In genomic region chr11:118368330-118368729, GRCm38 (mm10) we compare ENCODE assay signal across 9 mouse cellular contexts. TPM values are rescaled to one million over a fixed set of nuclear protein-coding genes. Genes with fewer than 3 reads are reported as not detected.
DNase-seq lines count a peak whose midpoint lies in the region; ATAC-seq and TF ChIP-seq lines count a peak whose summit lies in the region.
"Had no signal": no experiment of that assay in that cellular context is flagged by ENCODE, and none has a peak within 500 bp of the region (broad histone marks: within the 10 kb centered on the region; RNA-seq: fewer than 3 reads in every experiment).

No protein-coding gene starts in this region.

- TF ChIP-seq POLR2A in kidney, adult 2 months (IDR thresholded peaks at IDR 0.05; ENCODE audit: low read depth, low read length) = no peak

- no peaks in the 10 kb centered on the region for H3K27me3 ChIP-seq in kidney, adult 2 months (replicated peaks; ENCODE audit: control insufficient read depth, insufficient read depth, low read length)
- H3K27me3 ChIP-seq: limb, embryonic 15.5 days had no signal

- 63% methylated on average over 3 of the region's 3 CpGs for WGBS in kidney, adult 2 months

- no peaks in the 10 kb centered on the region for H3K4me1 ChIP-seq in kidney, adult 2 months (ENCODE audit: control insufficient read depth, insufficient read depth, low read length)

- no peak overlapping the region for H3K4me3 ChIP-seq in kidney, adult 2 months (ENCODE audit: insufficient read depth, low read depth, low read length)
- H3K4me3 ChIP-seq: limb, embryonic 15.5 days had no signal

- peak; percentile 72; the same call in 1 of the 2 replicates for ATAC-seq in megakaryocyte, adult 5-6 weeks (ENCODE audit: poor library complexity, severe bottlenecking)

- H3K27ac ChIP-seq in kidney, adult 2 months (ENCODE audit: insufficient read depth, low read depth, low read length) = no peak overlapping the region
- H3K27ac ChIP-seq: limb, embryonic 15.5 days had no signal

- DNase-seq in kidney, adult 2 months = no peak
- no peak for DNase-seq in kidney, adult 18-20 months
- DNase-seq in A20 (ENCODE audit: low read depth, low spot score) (peak; percentile 68), MN1 (ENCODE audit: low spot score) (peak; percentile 48)
- no peak for DNase-seq in layer of hippocampus, adult 8-10 months (ENCODE audit: low spot score in 2 of 2)
- no peak for DNase-seq in frontal cortex, postnatal 36 days (ENCODE audit: low spot score in 2 of 2)
- no peak for DNase-seq in cerebellum, adult 11 months

- 0 out of 2 replicates have a peak, but pooled peaks have one; percentile 16 for TF ChIP-seq CTCF in kidney, adult 2 months (conservative IDR thresholded peaks at IDR 0.05; ENCODE audit: insufficient read depth, insufficient read length, low read depth, low read length)

- no peaks in the 10 kb centered on the region for H3K36me3 ChIP-seq in kidney, adult 2 months (ENCODE audit: control insufficient read depth, insufficient read depth, low read length)
- H3K36me3 ChIP-seq: limb, embryonic 15.5 days had no signal

RNA-seq across cellular contexts. Expression of gene Timp2, which starts 12.8 kb away (rescaled TPM):
- polyA plus RNA-seq in kidney, adult 2 months (2012; rRNA removed) = 78.7 and 83.3 TPM in 2 replicates
- 39.0 and 39.4 TPM in 2 replicates for total RNA-seq in megakaryocyte, adult 5-6 weeks (2015)
- 26.4 and 49.5 TPM in 2 replicates for total RNA-seq in megakaryocyte, adult 5-6 weeks (2017)
- total RNA-seq in layer of hippocampus, adult 8-10 months (2022) = 100 to 1,000 TPM; 225 to 284 (median 259) TPM

RNA-seq across cellular contexts. Expression of gene Cep295nl, which starts 26.0 kb away (rescaled TPM):
- polyA plus RNA-seq in kidney, adult 2 months (2012; rRNA removed) = 0.06 and 0.07 TPM in 2 replicates
- 0.38 and 0.87 TPM in 2 replicates for total RNA-seq in megakaryocyte, adult 5-6 weeks (2015)
- total RNA-seq in megakaryocyte, adult 5-6 weeks (2017) = 0.66 and 1.6 TPM in 2 replicates
- total RNA-seq in layer of hippocampus, adult 8-10 months (2022) = 1 to 10 TPM; 1.5 to 2.2 (median 2.1) TPM

RNA-seq across cellular contexts. Expression of gene Lgals3bp, which starts 33.6 kb away (rescaled TPM):
- polyA plus RNA-seq in kidney, adult 2 months (2012; rRNA removed) = 360 and 363 TPM in 2 replicates
- 63.8 and 78.5 TPM in 2 replicates for total RNA-seq in megakaryocyte, adult 5-6 weeks (2015)
- 42.1 and 48.1 TPM in 2 replicates for total RNA-seq in megakaryocyte, adult 5-6 weeks (2017)
- total RNA-seq in layer of hippocampus, adult 8-10 months (2022) = 100 to 1,000 TPM in 1 of 4 experiments, 10 to 100 TPM in 3; 17.0 to 100 (median 50.4) TPM

RNA-seq across cellular contexts. Expression of gene Cant1, which starts 50.6 kb away (rescaled TPM):
- 42.6 and 53.0 TPM in 2 replicates for polyA plus RNA-seq in kidney, adult 2 months (2012; rRNA removed)
- 18.9 and 19.2 TPM in 2 replicates for total RNA-seq in megakaryocyte, adult 5-6 weeks (2015)
- total RNA-seq in megakaryocyte, adult 5-6 weeks (2017) = 16.9 and 19.0 TPM in 2 replicates
- total RNA-seq in layer of hippocampus, adult 8-10 months (2022) = 10 to 100 TPM; 39.6 to 42.8 (median 41.1) TPM

RNA-seq across cellular contexts. Expression of gene C1qtnf1, which starts 59.7 kb away (rescaled TPM):
- polyA plus RNA-seq in kidney, adult 2 months (2012; rRNA removed) = 22.8 and 24.2 TPM in 2 replicates
- not detected in 2 replicates for total RNA-seq in megakaryocyte, adult 5-6 weeks (2015)
- total RNA-seq in megakaryocyte, adult 5-6 weeks (2017) = not detected in 2 replicates
- total RNA-seq in layer of hippocampus, adult 8-10 months (2022) = 1 to 10 TPM; 3.1 to 6.0 (median 3.6) TPM

Comparison
In these comparisons a context has a peak if more than half of its experiments do, and no peak if none do; other contexts are left out.
1. DNase-seq: peak in A20 (single experiment) and MN1 (single experiment); none in kidney, adult 2 months (single experiment), kidney, adult 18-20 months (single experiment), layer of hippocampus, adult 8-10 months (0 of 2), frontal cortex, postnatal 36 days (0 of 2) and cerebellum, adult 11 months (single experiment).
2. RNA of gene Timp2, which starts 12.8 kb away (total RNA-seq): 225 to 284 TPM in layer of hippocampus, adult 8-10 months; 26.4 to 49.5 TPM in megakaryocyte, adult 5-6 weeks; every median in the first group is over 4 times any median in the second.